Mouse (Mus musculus) MEL (cell line): ENCODE measurements around the gene Hfm1.

Source experiments
- E2F4 ChIP-seq: IDR thresholded peaks from 2 replicates; pipeline ENCODE4 v1.6.1; 2011; ENCODE audit warnings: low read depth, low read length, improper control_type of control experiment, borderline replicate concordance
- EP300 ChIP-seq, 2 experiments: IDR thresholded peaks; 2 replicates each; pipeline ENCODE4 v1.6.1; 2011; ENCODE audit warnings: improper control_type of control experiment in 2 of 2, low read length in 2 of 2, low read depth in 1 of 2, mild to moderate bottlenecking in 1 of 2
- GATA1 ChIP-seq: IDR thresholded peaks from 2 replicates; pipeline ENCODE4 v1.6.1; 2011; ENCODE audit warnings: low read depth, low read length, improper control_type of control experiment
- POLR2AphosphoS5 ChIP-seq: IDR thresholded peaks from 2 replicates; pipeline ENCODE4 v1.6.1; 2012; ENCODE audit warnings: low read depth, borderline replicate concordance, mild to moderate bottlenecking, inconsistent platforms, low read length, moderate library complexity, mixed read lengths
- TCF12 ChIP-seq: IDR thresholded peaks from 2 replicates; pipeline ENCODE4 v1.6.1; 2014; ENCODE audit warnings: low read depth, mild to moderate bottlenecking, inconsistent platforms, low read length, improper control_type of control experiment, moderate library complexity

DNA sequence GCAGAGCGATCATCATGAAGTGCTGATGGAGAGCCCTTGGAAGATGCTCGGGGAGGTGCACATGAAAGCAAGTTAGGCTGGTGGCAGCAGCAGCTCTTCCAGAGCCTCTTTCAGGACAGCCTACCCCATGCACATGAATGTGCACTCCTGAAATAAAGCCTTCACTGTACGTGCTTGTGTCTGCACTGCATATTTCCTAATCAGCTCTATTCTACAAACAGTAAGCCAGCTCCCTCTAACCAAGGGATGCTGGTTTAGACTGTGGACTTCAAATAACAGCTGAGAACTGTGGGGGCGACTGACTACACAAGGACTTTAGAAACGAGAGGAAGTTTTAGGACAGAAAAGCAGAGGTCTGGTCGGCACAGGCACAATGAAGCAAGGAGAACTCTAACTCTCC, 111.5 kb downstream of the Hfm1 start:
- TF ChIP-seq EP300 (IDR thresholded peaks at IDR 0.05; ENCODE audit: low read depth in 1 of 2, low read length in 2 of 2) (no peak), TCF12 (no peak), GATA1 (no peak), POLR2AphosphoS5 (no peak), E2F4 (no peak)
